Mouse (Mus musculus) brain, embryonic 14.5 days (tissue): Measurements from ENCODE around the gene Eml6.

Experiments
- CTCF ChIP-seq: fragments of 200-500 bp; IDR thresholded peaks from 2 replicates; pipeline ENCODE4 v1.5.1; 2012; ENCODE audit warnings: inconsistent platforms, mild to moderate bottlenecking, moderate library complexity, borderline replicate concordance; ENCODE audit not compliant: insufficient read depth, insufficient read length; ENCODE audit errors: extremely low read depth
- POLR2A ChIP-seq: fragments of 200-500 bp; IDR thresholded peaks from 2 replicates; pipeline ENCODE4 v1.6.1; 2012; ENCODE audit warnings: mild to moderate bottlenecking, inconsistent platforms, borderline replicate concordance; ENCODE audit not compliant: poor library complexity, insufficient read depth, insufficient read length, severe bottlenecking; ENCODE audit errors: extremely low read depth

DNA sequence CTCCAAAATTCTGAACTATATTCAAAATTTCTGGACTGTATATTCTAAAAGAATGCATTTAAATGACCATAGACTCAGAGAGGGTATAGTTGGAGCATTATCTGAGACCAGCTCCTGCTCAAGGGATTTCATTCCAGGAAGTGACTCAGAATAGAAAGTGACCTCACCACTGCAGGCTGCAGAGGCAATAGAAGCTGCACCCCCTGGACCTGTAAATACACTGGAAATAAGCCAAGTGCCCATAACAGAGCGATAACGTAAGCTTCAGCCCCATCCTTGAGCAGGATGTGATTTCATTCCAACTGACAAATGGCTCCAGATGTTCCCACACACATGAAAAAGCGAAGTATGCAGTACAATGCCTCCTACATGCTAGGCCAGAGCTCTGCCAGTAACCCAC lies 186.1 kb downstream of the Eml6 start:
- TF ChIP-seq POLR2A (no peak), CTCF (no peak)
